Mouse (Mus musculus): Measurements from ENCODE around the gene Rab15.
"Not testable (repeated sequence)": the region's sequence is repeated elsewhere in the genome, so short reads cannot be mapped to it uniquely, and the experiment has no call there.

Rab15 gene

DNA sequence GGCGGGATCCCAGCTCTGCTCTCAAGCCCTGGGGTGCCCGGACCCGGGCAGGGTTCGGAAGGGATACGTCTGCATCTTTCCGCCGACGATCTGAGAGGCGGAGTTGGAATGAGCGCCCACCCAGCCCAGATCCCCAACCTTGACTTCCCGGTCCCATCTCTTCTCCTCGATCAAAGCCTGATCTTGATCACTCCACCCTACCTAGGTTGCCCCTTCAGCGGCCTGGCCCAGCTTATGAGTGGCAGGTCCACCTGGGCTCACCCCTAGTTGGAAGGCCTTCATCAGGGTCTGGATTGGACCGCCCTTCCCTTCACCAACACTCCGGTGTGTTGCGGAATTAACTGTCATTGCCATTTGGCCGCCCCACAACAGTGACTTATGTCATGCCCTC is at the start of gene Rab15:
TSS of gene Rab15 (minus strand) at position 258 of the 391 bp plus-strand sequence.
- no peak for DNase-seq (ENCODE audit: low read depth, low spot score)

DNA sequence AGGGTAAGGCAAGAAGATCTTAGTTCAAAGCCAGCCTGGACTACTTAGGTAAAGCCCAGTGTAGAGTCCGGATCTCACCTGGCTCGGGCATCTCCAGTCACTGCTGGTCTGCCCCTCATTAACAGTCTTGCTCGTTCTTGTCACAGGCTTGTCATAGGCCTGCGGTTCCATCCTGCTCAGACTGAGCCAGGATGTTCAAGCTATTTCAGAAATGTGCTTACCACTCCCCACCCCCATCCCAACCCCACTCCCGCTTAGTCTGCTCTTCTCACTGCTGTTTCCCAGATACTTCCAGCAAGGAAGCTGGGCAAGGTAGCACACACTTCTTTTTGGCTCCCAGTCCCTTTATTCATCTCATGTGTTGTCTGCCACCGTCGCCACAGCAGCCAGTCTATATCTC is 46.9 kb upstream of the Rab15 start:
- DNase-seq (ENCODE audit: low read depth, low spot score): no peak

GRCm38 (mm10) chr12:76868463-76869198 is 45.9 kb upstream of the Rab15 start:
- DNase-seq (ENCODE audit: low read depth, low spot score): no peak

GRCm38 (mm10) chr12:76867586-76868280 is 45.0 kb upstream of the Rab15 start:
- DNase-seq (ENCODE audit: low read depth, low spot score): no peak

DNA sequence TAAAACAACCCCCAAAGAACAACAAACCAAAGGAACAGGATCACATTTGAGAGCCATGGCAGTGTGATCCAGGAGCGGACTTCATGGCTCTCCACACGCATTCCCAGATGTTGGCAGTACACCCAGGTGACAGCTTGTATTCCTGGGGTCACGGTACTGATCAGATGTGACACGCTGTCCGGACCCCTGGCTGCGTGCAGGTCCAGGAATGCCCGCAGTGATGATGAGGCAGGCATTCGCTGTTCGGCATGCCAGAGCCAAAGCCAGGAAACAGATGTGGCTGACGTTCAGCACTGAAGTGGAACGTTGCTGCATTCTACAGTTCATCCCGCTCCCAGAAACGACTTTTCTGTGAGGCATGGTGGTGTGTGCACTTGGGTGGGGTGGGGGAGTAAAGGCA is 42.6 kb upstream of the Rab15 start:
- DNase-seq (ENCODE audit: low read depth, low spot score): no peak

DNA sequence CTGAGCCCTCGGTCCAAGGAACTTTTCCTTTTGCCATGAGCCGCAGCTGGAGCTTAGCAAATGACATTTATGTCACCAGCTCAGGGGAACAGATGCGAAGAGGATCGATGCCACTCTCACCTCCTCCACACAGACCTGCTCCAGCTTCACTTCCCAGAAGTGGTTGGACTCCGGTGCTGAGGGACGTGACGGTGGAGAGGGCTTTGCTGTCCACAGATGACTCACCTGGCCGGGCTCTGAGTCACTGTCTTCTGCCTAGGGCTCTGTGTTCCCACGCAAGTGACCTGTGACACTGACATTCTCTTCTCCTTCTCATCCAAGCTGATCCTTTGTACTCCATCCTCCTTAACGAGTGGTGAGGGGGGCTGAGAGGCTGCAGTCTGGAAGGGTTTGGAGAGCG is 40.9 kb upstream of the Rab15 start:
- no peak for DNase-seq (ENCODE audit: low read depth, low spot score)

DNA sequence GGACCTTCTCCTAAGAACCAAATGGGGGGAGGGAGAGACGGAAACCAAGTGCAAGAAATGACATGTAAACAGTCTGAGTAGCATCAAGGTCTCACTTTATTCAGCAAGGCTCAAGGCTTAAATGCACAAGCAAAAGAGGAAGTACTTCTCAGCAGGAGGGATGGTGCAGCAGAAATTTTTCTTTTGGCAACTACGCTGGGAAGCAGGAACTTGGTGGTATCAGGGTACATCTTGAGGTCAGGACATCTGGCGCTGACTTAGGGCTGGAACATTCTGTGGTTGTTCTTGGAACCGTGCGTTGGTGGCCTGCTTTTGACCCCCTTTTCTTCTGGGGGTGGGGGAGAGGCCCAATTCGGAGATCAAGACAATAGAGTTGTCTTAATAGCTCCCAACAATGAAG is 36.1 kb upstream of the Rab15 start:
- DNase-seq (ENCODE audit: low read depth, low spot score): not testable (repeated sequence)

GRCm38 (mm10) chr12:76857087-76857486 is 34.4 kb upstream of the Rab15 start:
- DNase-seq (ENCODE audit: low read depth, low spot score): no peak

DNA sequence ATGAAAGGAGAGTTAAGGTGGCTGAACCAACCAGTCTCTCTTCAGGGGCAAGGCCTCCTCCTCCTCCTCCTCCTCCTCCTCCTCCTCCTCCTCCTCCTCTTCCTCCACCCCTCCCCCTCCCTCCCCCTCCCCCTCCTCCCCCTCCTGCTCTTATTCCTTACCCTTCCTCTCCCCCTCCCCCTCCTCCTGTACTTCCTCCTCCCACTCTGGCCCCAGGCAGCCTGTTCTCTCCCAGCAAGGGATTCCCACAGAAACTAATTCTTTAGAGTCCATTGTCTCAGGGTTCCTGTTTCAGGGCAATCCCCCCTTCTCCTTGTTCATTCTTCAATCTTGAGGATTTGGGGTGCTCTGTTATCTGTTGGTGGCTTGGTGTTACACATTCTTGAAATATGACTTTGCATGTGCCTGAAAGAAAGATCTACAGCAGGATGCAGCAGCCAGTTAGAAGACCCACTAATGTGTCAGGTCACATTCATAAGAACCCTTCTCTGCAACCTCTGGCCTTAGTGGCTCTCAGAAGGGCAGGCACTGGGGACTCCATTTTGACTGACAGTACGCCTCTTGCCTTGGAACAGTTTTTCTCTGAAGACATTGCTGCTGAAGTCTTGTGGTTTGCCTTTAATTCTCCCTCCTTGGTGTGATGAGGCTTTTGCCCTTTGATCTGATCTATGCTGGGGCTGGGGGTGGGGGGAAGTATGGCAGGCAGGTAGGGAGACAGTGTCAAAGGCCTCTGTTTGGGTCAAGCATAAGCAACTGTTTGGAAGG is 30.9 kb upstream of the Rab15 start:
- DNase-seq (ENCODE audit: low read depth, low spot score): no peak

DNA sequence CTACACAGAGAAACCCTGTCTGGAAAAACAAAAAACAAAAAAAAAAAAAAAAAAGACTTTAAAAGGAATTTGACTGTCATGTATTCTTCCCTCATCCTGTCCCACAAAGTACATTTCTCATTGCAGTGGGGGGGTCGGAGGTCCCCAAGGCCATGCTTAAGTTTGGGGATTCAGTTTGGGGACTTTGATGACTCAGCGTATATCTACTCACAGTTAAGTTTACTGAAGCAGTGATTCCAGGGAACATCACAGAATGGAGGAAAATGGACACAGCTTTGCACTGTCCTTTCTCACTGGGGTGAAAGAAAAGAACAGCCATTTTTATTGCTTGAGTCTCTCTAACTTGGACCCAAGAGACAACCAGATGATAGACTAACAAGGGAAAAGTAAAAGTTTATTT is 29.7 kb upstream of the Rab15 start:
- DNase-seq (ENCODE audit: low read depth, low spot score): no peak

- DNase-seq (ENCODE audit: low read depth, low spot score): no peak
These were observed 21.8 kb upstream of the Rab15 start for GRCm38 (mm10) chr12:76844346-76845061.

GRCm38 (mm10) chr12:76840081-76840480 is 17.4 kb upstream of the Rab15 start:
- no peak for DNase-seq (ENCODE audit: low read depth, low spot score)

GRCm38 (mm10) chr12:76839298-76839697 is 16.6 kb upstream of the Rab15 start:
- DNase-seq (ENCODE audit: low read depth, low spot score): no peak

GRCm38 (mm10) chr12:76837844-76838650 is 15.3 kb upstream of the Rab15 start:
- DNase-seq (ENCODE audit: low read depth, low spot score): peak; percentile 35

- peak; percentile 99 for DNase-seq (ENCODE audit: low read depth, low spot score)
These were observed 14.6 kb upstream of the Rab15 start for GRCm38 (mm10) chr12:76837101-76837843.

DNA sequence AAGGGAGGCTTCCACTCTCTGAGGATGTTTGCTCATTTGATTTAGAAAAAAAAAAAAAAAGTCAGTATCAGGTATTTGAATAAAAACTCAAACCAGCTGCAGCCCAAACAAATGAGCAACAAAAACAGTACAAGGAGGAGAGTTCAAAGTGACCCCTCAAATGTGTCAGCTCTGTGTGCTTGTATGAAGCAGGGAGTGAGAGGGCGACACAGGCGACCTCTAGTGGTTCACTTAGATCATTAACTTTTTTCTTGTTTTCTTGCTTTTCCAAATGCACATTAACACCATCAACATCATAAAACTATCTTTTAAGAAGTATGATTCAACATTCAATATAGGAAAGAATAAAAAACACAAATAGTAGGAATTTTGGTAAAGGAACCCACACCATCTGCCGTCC is 10.0 kb upstream of the Rab15 start:
- peak; percentile 57 for DNase-seq (ENCODE audit: low read depth, low spot score)

DNA sequence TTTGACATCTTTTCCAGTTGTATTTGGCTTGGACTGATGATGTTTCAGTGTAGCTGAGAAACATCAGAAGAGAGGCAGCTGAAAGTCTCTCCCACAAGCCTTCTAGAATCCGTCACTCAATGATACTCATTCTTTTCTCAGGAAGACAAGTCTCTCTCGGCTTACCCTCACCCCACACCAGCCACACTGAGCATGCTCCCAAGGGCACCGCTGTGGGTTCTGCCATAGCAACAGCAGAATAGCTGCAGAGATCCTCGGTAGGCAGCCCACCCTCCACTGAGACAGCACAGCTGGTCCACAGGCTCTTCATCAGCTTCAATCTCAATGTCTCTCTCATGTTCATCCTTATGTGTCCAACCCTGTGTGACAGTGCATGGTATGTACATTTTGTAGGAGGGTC is 2.6 kb upstream of the Rab15 start:
- DNase-seq (ENCODE audit: low read depth, low spot score): no peak

DNA sequence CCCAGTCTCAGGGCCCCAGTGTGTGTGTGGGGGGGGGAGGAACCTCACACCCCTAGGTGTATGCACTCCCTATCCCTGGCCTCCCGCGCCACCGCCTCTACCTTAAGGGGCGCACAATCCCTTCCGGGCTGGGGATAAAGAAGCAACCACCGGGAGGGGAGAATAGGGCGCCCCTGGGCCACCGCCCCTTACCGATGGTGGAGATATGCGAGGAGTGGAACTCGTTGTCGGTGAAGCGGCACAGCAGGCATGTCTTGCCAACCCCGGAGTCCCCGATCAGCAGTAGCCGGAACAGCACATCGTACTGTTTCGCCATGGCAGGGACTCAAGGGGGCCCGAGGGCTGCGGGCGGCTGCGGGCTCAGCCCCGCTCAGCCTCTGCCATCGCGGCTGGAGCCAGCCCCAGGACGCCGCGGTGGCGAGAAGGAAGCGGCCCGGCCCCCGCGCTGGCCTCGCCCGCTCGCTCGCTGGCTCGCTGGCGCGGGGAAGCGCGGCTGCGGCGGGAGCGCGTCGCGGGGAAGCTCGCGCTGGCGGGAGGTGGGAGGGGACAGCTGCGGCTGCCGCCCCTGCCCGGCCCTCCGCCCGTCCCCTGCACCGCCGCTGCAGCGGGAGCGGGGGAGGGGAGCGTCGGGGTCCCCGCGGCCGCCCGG is 582 bp downstream of the Rab15 start:
- DNase-seq (ENCODE audit: low read depth, low spot score): no peak

DNA sequence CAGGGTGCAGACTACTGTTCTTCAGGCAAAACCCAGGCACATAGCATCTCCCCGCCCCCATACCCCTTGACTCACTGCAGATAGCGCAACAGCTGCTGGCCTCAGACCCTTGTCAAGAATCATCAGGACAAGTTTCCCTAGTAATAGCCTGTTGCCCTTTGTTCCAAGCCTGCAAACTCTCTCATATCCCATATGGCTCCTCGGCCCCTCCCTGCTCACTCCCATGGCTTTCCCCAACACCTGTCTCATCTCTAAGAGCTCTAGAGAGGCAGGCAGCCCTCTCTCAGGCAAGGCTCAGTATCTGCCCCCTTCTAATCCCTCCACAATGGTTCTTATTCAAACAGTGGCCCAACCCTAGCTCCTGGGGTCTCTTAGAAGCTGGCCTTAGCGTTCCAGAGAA is 2.1 kb downstream of the Rab15 start:
- no peak for DNase-seq (ENCODE audit: low read depth, low spot score)

GRCm38 (mm10) chr12:76819816-76820215 is 2.9 kb downstream of the Rab15 start:
- no peak for DNase-seq (ENCODE audit: low read depth, low spot score)
